Mouse (Mus musculus) limb, embryonic 15.5 days (tissue): ENCODE results near the gene 6430571L13Rik. TPM values are rescaled to one million over a fixed set of nuclear protein-coding genes. Genes with fewer than 3 reads are reported as not detected.
A peak's percentile ranks its signal among the peaks of the same experiment; 100 is the strongest.

ENCODE experiments used
- ATAC-seq: fragments of 200-750 bp; cut with Nextera tagmentation; 2 replicates; pipeline ENCODE4 v1.8.0; 2017; ENCODE audit warnings: low read depth, moderate TSS enrichment; ENCODE audit not compliant: insufficient number of reproducible peaks, low FRiP score, low TSS enrichment
- H3K27ac ChIP-seq: fragments of 300-500 bp; sonication (generic); 2 replicates; pipeline ENCODE4 v1.5.1; 2015; ENCODE audit warnings: moderate library complexity, mild to moderate bottlenecking, inconsistent platforms
- H3K27me3 ChIP-seq: fragments of 300-500 bp; sonication (generic); 2 replicates; pipeline ENCODE4 v1.6.1; 2015; ENCODE audit warnings: inconsistent platforms
- H3K36me3 ChIP-seq: fragments of 300-500 bp; sonication (generic); 2 replicates; pipeline ENCODE4 v1.6.1; 2015; ENCODE audit warnings: inconsistent platforms
- H3K4me1 ChIP-seq: fragments of 300-500 bp; sonication (generic); 2 replicates; pipeline ENCODE4 v1.6.1; 2015; ENCODE audit warnings: inconsistent platforms
- H3K4me2 ChIP-seq: fragments of 300-500 bp; sonication (generic); 2 replicates; pipeline ENCODE4 v1.6.1; 2015; ENCODE audit warnings: mild to moderate bottlenecking, inconsistent platforms
- H3K4me3 ChIP-seq: fragments of 300-500 bp; sonication (generic); 2 replicates; pipeline ENCODE4 v1.5.1; 2015; ENCODE audit warnings: mild to moderate bottlenecking, inconsistent platforms
- H3K9ac ChIP-seq: fragments of 300-500 bp; sonication (generic); 2 replicates; pipeline ENCODE4 v1.6.1; 2015; ENCODE audit warnings: inconsistent platforms
- H3K9me3 ChIP-seq: fragments of 300-500 bp; sonication (generic); 2 replicates; pipeline ENCODE4 v1.6.1; 2016; ENCODE audit warnings: inconsistent platforms
- WGBS: fragments of 180-500 bp; shearing (Covaris S2); methylation state at CpG from one replicate; pipeline ENCODE4 v1.1.7; 2015; 5-methylcytosine and 5-hydroxymethylcytosine counted together
- polyA plus RNA-seq: library from polyadenylated mRNA; unstranded; fragments of >200 nt; fragmentation: Nextera tagmentation; extraction: Ambion mirVana; gene quantifications from 2 replicates; pipeline ENCODE4 v1.2.1, GENCODE M21; 2015

The 6430571L13Rik gene
- polyA plus RNA-seq, 1 experiment from 2014 or later: 0.60 TPM

GRCm38 (mm10) chr9:107400060-107400511, 59.7 kb downstream of the 6430571L13Rik start:
- peak overlapping the region; percentile 65 for H3K4me3 ChIP-seq
- H3K4me2 ChIP-seq: peak overlapping the region; percentile 99
- no peak overlapping the region for H3K27ac ChIP-seq
- H3K9me3 ChIP-seq: no peaks in the 10 kb centered on the region
- 0 out of 2 replicates have a peak, but pooled peaks have one; percentile 1 for ATAC-seq
- peaks cover 16% of the 10 kb centered on the region for H3K4me1 ChIP-seq
- H3K36me3 ChIP-seq: no peaks in the 10 kb centered on the region
- H3K27me3 ChIP-seq: peaks cover 85% of the 10 kb centered on the region
- H3K9ac ChIP-seq: peak overlapping the region; percentile 50
- WGBS: 1% methylated on average over 31 of the region's 45 CpGs

DNA sequence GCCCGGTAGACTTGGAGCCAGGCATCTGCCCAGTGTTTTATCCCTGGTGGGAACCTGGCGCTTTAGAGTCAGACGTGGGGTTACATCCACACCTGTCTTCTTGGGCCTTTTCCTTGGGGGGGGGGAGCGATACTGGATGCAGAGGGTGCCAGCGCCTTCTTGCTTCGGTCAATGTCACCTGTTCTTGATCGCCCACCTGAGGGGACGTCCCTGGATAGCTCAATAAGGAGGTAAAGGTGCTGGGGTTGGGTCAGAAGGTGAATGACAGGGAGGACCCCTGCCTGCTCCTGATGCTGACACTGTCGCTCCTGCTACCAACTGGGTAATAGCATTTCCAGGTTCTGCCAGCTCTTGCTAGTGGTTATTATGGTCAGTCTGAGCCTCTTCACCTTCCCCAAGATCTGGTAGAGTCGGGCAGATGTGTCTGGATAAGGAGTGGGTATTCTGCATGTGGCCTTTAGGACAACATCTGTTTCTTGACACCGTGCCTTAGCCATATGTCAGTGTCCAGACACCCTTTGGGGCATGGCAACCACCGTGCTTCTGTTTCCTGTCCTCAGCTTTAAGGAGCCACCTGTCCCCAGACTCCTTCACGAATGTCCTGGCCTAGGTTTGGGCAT, 60.4 kb downstream of the 6430571L13Rik start:
- Histone ChIP-seq H3K36me3 (no peaks in the 10 kb centered on the region), H3K27me3 (peaks cover 85% of the 10 kb centered on the region), H3K9ac (no peak overlapping the region), H3K4me1 (peaks cover 16% of the 10 kb centered on the region), H3K4me2 (peak overlapping the region; percentile 99), H3K4me3 (peak overlapping the region; percentile 65), H3K9me3 (no peaks in the 10 kb centered on the region), H3K27ac (no peak overlapping the region)
- 11% methylated on average over 13 of the region's 13 CpGs for WGBS
- no peak for ATAC-seq

Other genes with a start within 250 kb of the 6430571L13Rik start
- gene Dock3, start 108.7 kb upstream of the 6430571L13Rik start, polyA plus RNA-seq: 0.41 and 0.61 TPM in 2 replicates
- gene Mapkapk3, start 50.7 kb upstream of the 6430571L13Rik start, polyA plus RNA-seq: 24.2 and 24.7 TPM in 2 replicates
- gene Cish, start 44.6 kb upstream of the 6430571L13Rik start, polyA plus RNA-seq: 9.7 and 13.9 TPM in 2 replicates
- gene Hemk1, start 2.3 kb upstream of the 6430571L13Rik start, polyA plus RNA-seq: 8.8 and 10.1 TPM in 2 replicates
- 0.37 and 0.41 TPM in 2 replicates for gene Cacna2d2, start 59.0 kb downstream of the 6430571L13Rik start, polyA plus RNA-seq
- 51.1 and 51.8 TPM in 2 replicates for gene Tmem115, start 193.3 kb downstream of the 6430571L13Rik start, polyA plus RNA-seq
- gene Cyb561d2, start 201.6 kb downstream of the 6430571L13Rik start, polyA plus RNA-seq: 25.9 and 26.0 TPM in 2 replicates
- gene Nprl2, start 201.6 kb downstream of the 6430571L13Rik start, polyA plus RNA-seq: 40.4 and 44.1 TPM in 2 replicates
- 1.0 and 1.3 TPM in 2 replicates for gene Zmynd10, start 206.7 kb downstream of the 6430571L13Rik start, polyA plus RNA-seq
- 89.7 and 95.4 TPM in 2 replicates for gene Rassf1, start 211.0 kb downstream of the 6430571L13Rik start, polyA plus RNA-seq
- gene Tusc2, start 222.7 kb downstream of the 6430571L13Rik start, polyA plus RNA-seq: 35.9 and 37.3 TPM in 2 replicates
- 101 and 104 TPM in 2 replicates for gene Hyal2, start 227.3 kb downstream of the 6430571L13Rik start, polyA plus RNA-seq
- gene Hyal1, start 236.3 kb downstream of the 6430571L13Rik start, polyA plus RNA-seq: 12.8 and 13.7 TPM in 2 replicates
- gene Naa80, start 238.3 kb downstream of the 6430571L13Rik start, polyA plus RNA-seq: 17.6 and 21.4 TPM in 2 replicates
- gene Hyal3, start 240.2 kb downstream of the 6430571L13Rik start, polyA plus RNA-seq: 1.6 and 1.8 TPM in 2 replicates
- gene Ifrd2, start 247.0 kb downstream of the 6430571L13Rik start, polyA plus RNA-seq: 45.9 and 58.8 TPM in 2 replicates